Mouse (Mus musculus): ENCODE results near the gene Abcc8. TPM values are rescaled to one million over a fixed set of nuclear protein-coding genes. Genes with fewer than 3 reads are reported as not detected.

Gene Abcc8
- total and polyA plus RNA-seq, 3 experiments, result not detected

DNA sequence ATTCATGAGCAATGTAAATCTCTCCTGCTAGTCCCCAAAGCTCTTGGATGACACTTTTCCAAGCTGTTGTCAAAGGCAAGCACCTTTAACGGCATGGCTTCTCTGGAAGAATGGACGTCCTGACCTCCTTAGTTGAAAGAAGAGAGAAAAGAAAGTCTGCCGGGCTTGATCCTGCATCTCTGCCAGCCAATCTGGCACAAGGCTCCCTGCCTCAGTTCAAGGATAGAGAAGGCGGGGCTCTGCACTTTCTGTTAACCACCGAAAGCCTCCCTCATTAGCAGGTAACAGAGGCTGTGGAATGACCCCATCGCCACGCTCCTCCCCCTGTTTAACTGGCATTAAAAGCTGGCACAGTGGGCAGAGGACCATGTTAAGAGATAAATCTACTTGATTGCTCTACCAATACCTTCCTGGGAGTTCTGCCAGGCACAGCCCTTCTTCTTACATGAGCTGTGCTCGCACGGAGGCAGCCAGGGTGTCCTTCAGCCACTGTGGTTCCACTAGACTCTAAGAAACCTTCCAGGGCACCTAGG, 26.9 kb downstream of the Abcc8 start:
- Histone ChIP-seq H3K27me3 (replicated peaks) (peaks cover 89% of the 10 kb centered on the region), H3K27ac (ENCODE audit: insufficient read depth, low read depth) (no peak overlapping the region), H3K4me3 (replicated peaks in 1 of 3; ENCODE audit: low read depth in 2 of 3, low read length in 2 of 3, poor library complexity in 1 of 3) (no peak overlapping the region), H3K4me2 (ENCODE audit: insufficient read depth, low read depth, poor library complexity, severe bottlenecking) (no peak overlapping the region), H3K4me1 (ENCODE audit: control insufficient read depth in 1 of 2, insufficient read depth in 2 of 2) (no peaks in the 10 kb centered on the region), H3K79me2 (replicated peaks; ENCODE audit: control insufficient read depth, extremely low read depth, insufficient read depth, poor library complexity, severe bottlenecking) (no peaks in the 10 kb centered on the region), H3K9ac (ENCODE audit: insufficient read depth, low read depth) (no peak overlapping the region), H3K9me3 (replicated peaks; ENCODE audit: low read length) (no peaks in the 10 kb centered on the region), H3K36me3 (replicated peaks in 1 of 2; ENCODE audit: control insufficient read depth in 1 of 2, insufficient read depth in 1 of 2, low read length in 1 of 2) (no peaks in the 10 kb centered on the region)
- DNase-seq (ENCODE audit: extremely low read depth), result no peak
- in situ Hi-C loops (cut with MboI; ENCODE audit: low pct_ligation_motif_present, low pct_unique_long_range_greater_than_20kb, low sequenced_read_pairs), result no loop called here
- dilution Hi-C loops (cut with MboI; ENCODE audit: extremely low pct_ligation_motif_present, extremely low pct_unique_long_range_greater_than_20kb, low sequenced_read_pairs), result no loop called here
- TF ChIP-seq GABPA (IDR thresholded peaks at IDR 0.05; ENCODE audit: insufficient replicate concordance, low read depth, low read length), result no peak
- TF ChIP-seq POLR2A (IDR thresholded peaks at IDR 0.05; ENCODE audit: low read depth, low read length), result no peak
- no peak for TF ChIP-seq HCFC1 (IDR thresholded peaks at IDR 0.05; ENCODE audit: low read depth, low read length)
- no peak for TF ChIP-seq ZNF384 (IDR thresholded peaks at IDR 0.05; ENCODE audit: low read depth, low read length)
- TF ChIP-seq ELF1 (IDR thresholded peaks at IDR 0.05; ENCODE audit: low read depth, low read length), result no peak
- no peak for TF ChIP-seq ETS1 (conservative IDR thresholded peaks at IDR 0.05; ENCODE audit: low read depth, low read length)
- TF ChIP-seq EP300 (IDR thresholded peaks at IDR 0.05; ENCODE audit: low read length), result no peak

DNA sequence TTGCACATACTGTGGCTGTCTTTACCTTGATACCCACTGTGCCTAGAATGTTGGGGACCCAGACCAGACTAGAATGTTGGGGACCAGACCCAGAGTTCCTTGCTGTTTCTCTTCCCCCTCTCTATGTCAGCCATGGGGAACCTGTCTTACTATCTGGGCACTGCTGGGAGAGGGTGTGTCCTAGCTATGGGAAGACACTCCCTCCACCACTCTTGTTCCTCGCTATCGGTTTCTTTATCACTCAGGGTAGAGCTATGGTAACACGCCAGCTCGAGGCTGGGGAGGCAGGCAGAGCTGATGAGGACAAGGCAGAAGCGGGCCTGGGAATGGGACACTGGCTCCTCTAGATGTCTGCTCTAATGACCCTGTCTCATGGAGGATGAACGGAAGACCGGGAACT, 32.4 kb downstream of the Abcc8 start:
- Histone ChIP-seq H3K9ac (ENCODE audit: insufficient read depth, low read depth) (no peak overlapping the region), H3K4me2 (ENCODE audit: insufficient read depth, low read depth, poor library complexity, severe bottlenecking) (no peak overlapping the region), H3K4me1 (ENCODE audit: control insufficient read depth in 1 of 2, insufficient read depth in 2 of 2) (no peaks in the 10 kb centered on the region), H3K36me3 (replicated peaks in 1 of 2; ENCODE audit: control insufficient read depth in 1 of 2, insufficient read depth in 1 of 2, low read length in 1 of 2) (no peaks in the 10 kb centered on the region), H3K79me2 (replicated peaks; ENCODE audit: control insufficient read depth, extremely low read depth, insufficient read depth, poor library complexity, severe bottlenecking) (no peaks in the 10 kb centered on the region), H3K4me3 (replicated peaks in 1 of 3; ENCODE audit: low read depth in 2 of 3, low read length in 2 of 3, poor library complexity in 1 of 3) (no peak overlapping the region), H3K9me3 (replicated peaks; ENCODE audit: low read length) (peaks cover 5% of the 10 kb centered on the region), H3K27me3 (replicated peaks) (peaks cover 84% of the 10 kb centered on the region), H3K27ac (ENCODE audit: insufficient read depth, low read depth) (no peak overlapping the region)
- TF ChIP-seq TCF12 (IDR thresholded peaks at IDR 0.05; ENCODE audit: low read depth, low read length), result no peak
- no peak for TF ChIP-seq USF1 (IDR thresholded peaks at IDR 0.05; ENCODE audit: low read depth, low read length)
- TF ChIP-seq MAFK (IDR thresholded peaks at IDR 0.05; ENCODE audit: insufficient replicate concordance, low read length), result no peak
- no peak for TF ChIP-seq ETS1 (conservative IDR thresholded peaks at IDR 0.05; ENCODE audit: low read depth, low read length)
- no peak for TF ChIP-seq UBTF (IDR thresholded peaks at IDR 0.05; ENCODE audit: low read depth, low read length)
- no peak for TF ChIP-seq IRF4 (IDR thresholded peaks at IDR 0.05; ENCODE audit: low read depth, low read length)
- no peak for TF ChIP-seq RCOR1 (conservative IDR thresholded peaks at IDR 0.05; ENCODE audit: low read depth, low read length)
- no peak for TF ChIP-seq PAX5 (IDR thresholded peaks at IDR 0.05; ENCODE audit: low read length)
- TF ChIP-seq EP300 (IDR thresholded peaks at IDR 0.05; ENCODE audit: low read length), result no peak
- dilution Hi-C loops (cut with MboI; ENCODE audit: extremely low pct_ligation_motif_present, extremely low pct_unique_long_range_greater_than_20kb, low sequenced_read_pairs) (no loop called here), in situ Hi-C loops (cut with MboI; ENCODE audit: low pct_ligation_motif_present, low pct_unique_long_range_greater_than_20kb, low sequenced_read_pairs) (no loop called here)
- DNase-seq (ENCODE audit: extremely low read depth), result no peak

All from CH12.LX (cell line).